Mouse (Mus musculus) erythroid progenitor cell, adult 5-6 weeks (primary cell): ENCODE data around the gene 3110082I17Rik. TPM values are rescaled to one million over a fixed set of nuclear protein-coding genes. Genes with fewer than 3 reads are reported as not detected.
A peak's percentile ranks its signal among the peaks of the same experiment; 100 is the strongest.

Source experiments
- ATAC-seq: replicated peaks from 2 replicates; pipeline ENCODE4 v1.8.0; 2016; ENCODE audit warnings: moderate number of reproducible peaks, mild to moderate bottlenecking, moderate TSS enrichment, inconsistent platforms; ENCODE audit not compliant: poor library complexity, low FRiP score, severe bottlenecking
- total RNA-seq, 2 experiments: library from RNA; stranded (forward) in 1 of 2; stranded (reverse) in 1 of 2; fragments of 150-400 nt in 1 of 2; fragments of 186-747, 209-891 nt in 1 of 2; gene quantifications; 2 replicates each; pipeline versions ENCODE4 v1.2.3 to v1.2.4; 2015 to 2017; ENCODE audit warnings: low replicate concordance in 2 of 2

Gene 3110082I17Rik
- 4.7 TPM in 1 of 2 replicates, not detected in the other for total RNA-seq (2015; ENCODE audit: low replicate concordance)
- 3.2 and 4.2 TPM in 2 replicates for total RNA-seq (2017; ENCODE audit: low replicate concordance)

DNA sequence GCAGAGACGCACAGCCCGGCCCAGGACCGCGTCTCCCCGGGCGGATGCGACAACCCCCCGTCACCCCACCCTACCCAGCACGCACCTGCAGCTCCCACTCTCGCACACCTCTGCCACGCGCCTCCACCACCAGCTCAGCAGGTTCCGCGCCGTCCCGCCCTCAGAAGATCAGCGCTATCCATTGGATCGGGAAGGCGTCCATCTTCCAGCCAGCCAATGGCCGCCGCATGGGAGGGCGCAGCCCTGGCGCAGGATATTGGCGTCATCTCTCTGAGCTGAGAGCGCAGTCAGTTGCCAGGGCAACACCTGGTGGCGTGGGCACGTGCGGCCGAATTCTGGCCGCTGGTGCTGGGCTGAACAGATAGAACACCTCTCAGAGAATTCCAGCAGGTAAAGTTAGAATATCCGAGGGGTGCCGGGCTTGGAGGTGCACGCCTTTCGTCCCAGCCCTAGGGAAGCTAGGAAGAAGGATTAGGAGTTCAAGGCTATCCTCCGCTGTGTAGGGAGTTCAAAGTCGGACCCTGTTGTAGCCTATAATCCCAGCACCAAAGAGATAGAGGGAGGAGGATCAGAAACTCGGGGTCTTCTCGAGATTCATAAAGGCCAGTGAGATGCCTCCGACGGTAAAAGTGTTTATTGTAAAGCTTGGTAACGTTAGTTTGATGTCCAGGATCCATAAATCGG lies at the start of gene 3110082I17Rik:
Gene 3110082I17Rik (minus strand): TSS at position 144 of the 684 bp plus-strand sequence.
- ATAC-seq: peak; percentile 98

DNA sequence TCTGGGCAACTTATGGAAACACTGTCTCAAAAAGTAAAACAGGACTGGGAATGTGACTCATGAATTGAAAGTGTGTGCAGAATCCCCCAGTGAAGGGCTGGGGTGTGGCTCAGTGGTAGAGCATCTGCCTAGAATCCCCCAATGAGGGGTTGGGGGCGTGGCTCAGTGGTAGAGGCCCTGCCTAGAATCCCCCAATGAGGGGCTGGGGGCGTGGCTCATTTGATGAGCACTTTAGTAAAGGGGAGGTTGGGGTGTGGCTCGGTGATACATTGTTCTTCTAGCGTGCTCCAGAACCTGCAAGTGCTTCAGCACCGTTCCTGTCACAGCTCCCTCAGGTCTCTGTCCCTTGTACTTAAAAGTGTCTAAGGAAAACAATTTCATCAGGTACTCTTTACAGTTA lies 45.9 kb upstream of the 3110082I17Rik start:
- ATAC-seq: no peak

DNA sequence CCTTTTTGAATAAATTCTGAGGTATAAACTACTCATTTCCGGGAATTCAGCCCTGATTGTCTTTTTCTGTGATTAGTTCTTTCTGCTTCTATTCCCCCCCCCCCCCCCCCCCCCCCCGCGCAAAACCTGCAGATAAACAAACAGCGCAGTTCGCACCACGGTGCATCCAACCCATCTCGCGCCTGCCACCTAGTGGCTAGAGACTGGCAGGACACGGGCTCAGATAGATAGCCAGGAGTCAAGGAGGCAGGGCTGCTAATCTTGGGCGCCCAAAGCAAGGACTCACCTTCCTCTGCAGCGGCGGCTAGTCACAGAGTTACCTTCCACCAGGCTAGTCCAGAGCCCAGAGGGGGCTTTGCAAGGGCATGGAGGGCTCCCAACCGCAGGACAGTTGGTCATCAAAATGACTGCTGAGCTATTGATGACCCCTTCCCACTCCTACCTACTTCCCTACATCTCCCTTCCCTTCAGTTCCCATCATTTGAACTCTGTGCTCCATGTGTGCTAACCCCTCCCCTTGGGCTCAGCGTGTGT lies 44.8 kb upstream of the 3110082I17Rik start:
- peak; percentile 90 for ATAC-seq

DNA sequence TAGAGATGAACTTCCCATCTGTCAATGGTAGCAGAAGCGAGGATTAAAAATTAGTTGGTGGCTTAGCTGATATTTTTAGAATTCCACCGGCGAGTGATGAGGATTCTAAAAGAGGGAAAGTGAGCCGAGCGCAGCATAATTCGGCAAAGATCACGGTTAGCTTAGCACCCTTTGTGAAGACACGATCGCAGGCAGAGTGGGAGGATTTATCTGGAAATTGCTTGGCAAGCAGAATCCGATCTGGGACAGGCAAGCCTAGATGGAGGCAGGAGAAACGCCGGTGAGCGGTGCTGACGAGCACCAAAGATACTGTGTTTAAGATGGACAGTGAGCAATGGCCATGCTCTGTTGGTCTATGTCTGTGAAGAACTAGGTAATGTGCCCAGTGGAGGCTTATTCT lies 42.0 kb upstream of the 3110082I17Rik start:
- ATAC-seq: no peak

DNA sequence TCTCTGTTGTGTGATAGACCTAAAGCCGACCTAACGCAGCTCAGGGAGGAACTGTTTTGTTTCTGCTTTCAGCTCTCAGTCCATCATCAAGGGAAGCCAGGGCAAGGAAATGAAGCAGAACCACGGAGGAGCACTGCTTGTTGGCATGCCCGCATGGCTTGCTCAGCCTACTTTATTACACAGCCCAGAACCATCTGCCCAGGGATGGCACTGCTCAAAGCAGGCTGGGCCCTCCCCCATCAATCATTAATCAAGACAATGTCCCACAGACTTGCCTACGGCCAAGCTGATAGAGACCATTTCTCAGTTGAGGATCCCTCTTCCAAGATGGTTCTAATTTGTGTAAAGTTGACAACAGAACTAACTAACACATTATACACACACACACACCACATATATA lies 38.5 kb upstream of the 3110082I17Rik start:
- no peak for ATAC-seq

DNA sequence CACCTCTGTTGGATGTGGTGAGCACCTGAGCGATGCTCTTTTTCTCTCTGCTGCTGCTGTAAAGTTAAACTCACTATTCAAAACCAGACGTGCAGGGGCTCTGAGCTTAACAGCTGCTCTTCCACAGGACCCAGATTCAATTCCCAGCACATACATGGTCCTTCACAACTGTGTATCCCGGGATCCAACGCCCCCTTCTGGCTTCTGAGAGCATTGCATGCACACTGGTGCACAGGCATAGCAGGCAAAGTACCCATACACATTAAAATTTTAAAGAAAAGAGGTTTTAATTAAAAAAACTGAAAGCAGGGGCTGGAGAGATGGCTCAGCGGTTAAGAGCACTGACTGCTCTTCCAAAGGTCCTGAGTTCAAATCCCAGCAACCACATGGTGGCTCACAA lies 36.6 kb upstream of the 3110082I17Rik start:
- ATAC-seq: no peak

DNA sequence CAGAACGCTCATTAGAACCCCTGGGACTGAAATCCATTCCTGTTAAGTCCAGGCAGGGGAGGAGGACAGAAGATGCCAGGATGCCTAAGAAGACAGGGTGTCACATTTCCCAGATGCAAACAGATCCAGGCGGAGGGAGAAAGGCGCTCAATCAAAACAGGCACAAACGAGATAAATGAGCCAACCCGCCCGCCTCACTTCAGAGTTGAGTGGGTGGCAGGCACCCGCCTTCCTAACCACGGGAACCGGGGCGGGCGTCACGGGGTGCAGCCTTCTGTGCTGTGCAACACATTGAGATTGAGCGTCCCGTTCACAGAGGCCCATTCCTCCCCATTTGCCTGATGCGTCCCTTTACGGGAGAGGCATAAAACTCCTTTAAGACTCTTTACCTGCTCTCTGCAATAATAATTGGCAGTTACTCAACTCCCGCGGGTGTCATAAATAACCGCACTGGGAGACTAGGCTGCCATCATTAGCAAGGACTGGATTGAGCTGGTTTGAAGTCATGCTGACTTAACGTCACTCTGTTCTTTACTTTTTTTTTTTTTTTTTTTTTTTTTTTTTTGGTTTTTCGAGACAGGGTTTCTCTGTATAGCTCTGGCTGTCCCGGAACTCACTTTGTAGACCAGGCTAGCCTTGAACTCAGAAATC lies 34.8 kb upstream of the 3110082I17Rik start:
- no peak for ATAC-seq

DNA sequence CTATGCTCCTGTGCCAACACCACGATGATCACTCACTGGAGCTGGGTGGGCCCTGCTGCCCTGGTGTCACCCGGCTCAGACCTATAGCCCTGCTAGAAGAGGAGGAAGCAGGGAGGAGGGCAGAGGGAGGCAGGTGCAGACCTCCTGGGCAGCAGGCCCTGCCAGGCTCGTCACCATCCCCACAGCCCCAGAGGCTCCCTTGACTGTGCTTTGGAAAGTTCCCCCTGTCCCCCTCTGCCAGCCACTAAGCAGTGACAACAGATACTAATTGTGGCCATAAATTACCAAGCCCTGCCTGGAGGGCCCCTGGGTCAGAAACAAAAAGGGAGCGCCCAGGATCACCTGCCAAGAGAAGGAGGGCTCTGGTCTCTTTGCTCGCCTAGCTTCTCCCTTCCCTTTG lies 33.4 kb upstream of the 3110082I17Rik start:
- ATAC-seq: no peak

DNA sequence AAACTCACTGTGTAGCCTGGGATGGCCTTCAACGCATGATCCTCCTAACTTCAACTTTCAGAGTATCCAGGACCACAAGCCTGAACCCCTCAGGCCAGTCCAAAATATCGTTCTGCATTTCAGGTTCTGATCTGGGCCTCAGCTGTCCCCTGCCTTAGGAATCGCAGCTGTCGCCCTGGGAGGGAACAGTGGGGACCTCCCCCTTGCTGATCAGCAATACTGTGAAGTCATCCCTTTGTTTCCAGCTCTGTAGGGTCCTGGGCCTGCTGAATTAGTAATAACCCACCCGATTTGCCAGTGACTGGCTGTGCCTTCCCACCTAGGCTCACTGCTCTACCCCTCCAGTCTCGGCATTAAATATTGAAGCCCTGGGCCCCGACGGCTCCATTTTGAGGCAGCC lies 31.0 kb upstream of the 3110082I17Rik start:
- ATAC-seq: no peak

DNA sequence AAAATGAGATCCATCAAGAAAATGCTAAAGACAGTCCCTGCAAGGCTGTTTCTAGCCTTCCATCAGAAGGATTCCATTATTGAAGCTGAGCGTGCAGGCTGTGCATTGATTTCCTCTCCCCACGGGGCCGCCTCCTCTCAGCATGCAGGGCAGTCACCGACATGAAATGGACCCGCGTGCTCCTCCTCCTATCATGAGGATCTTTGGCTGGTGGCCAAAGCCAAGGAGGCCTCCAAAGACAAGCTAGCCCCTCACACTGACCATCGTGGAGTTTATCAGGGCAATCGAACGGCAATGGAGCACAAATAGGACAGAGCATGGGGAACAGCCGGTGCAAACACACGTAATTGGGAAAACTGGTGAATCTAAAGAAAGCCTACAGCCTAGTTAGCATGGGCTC lies 29.8 kb upstream of the 3110082I17Rik start:
- no peak for ATAC-seq

DNA sequence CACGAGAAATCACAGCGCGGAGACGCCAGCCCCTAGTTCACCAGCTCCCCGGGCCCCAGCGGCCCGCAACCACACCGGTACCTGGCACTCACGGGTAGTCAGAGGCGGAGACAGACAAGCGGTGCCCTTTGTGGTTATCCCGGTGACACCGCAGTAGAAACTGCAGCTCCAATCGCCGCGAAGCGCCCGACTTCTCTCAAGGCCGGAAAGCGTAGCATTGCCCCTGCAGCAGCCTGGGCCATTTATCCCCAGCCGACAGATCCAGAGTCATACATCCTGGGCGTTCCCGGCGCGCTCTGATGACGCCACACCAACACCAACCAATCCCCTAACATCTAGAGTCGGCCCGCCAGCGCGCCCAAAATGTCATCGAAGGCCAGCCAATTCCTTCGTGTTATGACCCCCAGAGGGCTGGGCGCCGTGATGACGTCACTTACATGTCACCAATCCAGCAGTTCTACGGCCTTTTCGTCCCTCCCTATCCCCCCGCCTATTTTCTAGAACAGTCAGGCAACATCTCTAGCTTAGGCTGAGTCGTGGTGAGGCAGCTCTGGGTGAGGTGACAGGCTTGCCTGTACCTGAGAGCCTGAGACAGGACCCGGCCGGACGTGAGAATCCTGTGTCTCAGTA lies 24.0 kb upstream of the 3110082I17Rik start, which contains the start of gene Zfand2a:
Gene Zfand2a (minus strand): TSS at position 365 of the 630 bp plus-strand sequence.
- ATAC-seq: peak; percentile 98

DNA sequence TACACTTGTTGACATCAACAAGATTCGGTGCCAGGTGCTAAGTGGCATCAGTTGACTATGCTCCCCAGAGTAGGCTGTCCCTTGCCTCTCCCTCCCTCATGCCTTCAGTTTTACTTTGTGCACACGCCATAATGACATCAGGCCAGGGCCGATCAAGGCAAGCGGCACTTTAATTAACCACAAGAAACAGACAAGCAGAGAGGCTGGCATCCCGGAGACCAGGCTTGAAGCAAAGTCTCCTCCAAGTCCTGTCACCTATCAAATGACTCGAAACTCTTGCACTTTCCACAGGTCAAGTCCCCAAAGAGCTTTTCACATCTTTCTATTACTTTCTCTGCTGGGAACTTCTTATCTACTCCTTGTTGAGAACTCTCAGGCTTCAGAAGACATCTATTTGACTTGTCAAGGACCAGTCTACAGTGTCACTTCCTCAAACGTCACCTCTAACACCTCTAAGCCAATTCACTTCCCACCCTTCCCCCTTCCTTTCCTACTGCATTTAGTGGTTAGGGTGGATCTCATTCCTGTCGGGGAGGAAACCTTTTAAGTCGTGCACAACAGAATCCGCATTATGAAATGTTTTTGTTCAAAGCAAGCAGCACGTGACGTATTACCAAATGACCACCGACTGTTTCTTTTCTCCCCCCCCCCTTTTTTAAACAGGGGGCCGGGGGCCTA lies 23.0 kb upstream of the 3110082I17Rik start:
- no peak for ATAC-seq

DNA sequence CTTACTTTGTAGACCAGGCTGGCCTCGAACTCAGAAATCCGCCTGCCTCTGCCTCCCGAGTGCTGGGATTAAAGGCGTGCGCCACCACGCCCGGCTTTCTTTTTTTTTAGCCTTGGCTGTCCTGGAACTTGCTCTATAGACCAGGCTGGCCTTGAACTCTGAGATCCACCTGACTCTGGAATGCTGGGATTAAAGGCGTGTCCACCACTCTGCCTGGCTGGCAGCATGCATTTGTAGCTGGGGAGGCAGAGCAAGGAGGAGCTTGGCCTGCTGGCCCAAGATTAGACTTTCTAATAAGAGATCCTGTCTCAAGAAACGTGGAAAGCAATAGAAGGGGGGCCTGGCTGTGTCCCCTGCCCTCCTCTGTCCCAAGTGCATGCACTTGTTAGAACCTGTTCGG lies 20.1 kb upstream of the 3110082I17Rik start:
- no peak for ATAC-seq

DNA sequence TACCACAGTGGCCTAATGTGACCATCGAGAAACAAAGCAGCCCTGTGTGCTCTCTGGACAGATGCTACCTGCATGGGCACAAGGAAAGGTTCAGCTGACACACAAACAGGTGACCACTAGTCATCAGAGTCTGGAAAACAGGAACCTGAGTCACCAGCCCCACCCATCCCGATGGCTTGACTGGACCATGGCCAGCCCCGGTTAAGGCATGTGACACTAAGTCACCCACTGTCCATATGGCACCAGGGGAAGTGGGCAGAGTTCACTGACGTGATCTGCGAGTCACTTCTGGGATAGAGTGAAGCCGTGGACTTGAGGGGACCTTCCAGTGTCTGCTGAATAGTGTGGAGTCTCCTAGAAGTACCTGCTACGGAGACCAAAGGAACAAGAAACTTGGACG lies 18.8 kb upstream of the 3110082I17Rik start:
- ATAC-seq: no peak

DNA sequence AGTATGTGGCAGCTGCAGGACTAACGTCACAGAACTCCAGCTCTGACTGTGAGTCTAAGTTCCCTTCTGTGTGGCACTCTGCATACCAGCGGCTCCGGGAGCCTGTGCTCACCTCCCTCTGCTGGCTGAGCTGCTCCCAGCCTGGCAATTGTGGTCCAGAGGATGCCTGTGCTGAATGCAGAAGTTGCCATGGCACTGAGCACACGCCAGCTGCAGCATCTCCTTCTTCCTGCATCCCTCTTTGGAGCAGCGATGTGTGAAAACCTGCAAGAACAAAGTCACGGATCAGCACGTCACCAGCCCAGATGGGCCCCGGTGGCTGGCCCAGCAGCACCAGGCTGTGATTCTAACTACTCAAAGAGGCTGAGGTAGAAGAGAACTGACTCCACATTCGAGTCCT lies 14.4 kb upstream of the 3110082I17Rik start:
- ATAC-seq: no peak

DNA sequence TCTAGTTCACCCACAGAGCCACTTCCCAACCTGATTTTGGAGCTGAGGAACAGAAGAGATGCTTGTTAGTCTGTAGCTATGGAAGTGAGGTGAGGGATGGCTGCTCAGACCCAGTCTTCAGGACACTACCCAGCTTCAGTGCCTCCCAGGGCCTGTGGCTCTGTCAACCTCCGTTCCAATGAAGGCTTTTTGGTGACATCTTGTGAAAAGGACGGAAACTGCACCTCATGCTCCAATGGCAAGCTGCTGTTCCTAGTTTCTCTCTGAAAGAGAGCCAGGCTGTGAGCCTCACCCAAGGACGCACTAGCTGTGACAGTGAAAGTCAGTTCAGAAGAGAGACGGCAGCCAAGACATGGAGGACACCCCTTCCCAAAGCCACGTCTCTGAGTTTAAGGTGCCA lies 7.7 kb upstream of the 3110082I17Rik start:
- no peak for ATAC-seq

DNA sequence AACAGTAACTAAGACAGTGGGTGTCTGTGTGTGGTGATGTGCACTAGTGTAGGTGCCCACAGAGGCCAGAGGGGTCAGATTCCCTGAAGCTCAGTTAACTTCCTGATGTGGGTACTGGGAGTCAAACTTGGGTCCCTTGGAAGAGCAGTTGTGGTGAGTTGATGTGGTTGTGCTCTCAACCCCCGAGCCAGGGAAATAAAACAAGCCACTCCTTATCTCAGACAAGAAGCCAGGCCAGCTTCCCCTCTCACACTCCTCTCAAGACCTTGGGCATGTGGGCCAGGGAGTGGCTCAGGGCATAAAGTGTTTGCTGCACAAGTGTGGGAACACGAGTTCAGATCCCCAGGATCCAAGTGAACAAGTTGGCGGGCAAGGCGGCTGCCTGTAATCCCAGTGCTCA lies 6.5 kb upstream of the 3110082I17Rik start:
- ATAC-seq: no peak

DNA sequence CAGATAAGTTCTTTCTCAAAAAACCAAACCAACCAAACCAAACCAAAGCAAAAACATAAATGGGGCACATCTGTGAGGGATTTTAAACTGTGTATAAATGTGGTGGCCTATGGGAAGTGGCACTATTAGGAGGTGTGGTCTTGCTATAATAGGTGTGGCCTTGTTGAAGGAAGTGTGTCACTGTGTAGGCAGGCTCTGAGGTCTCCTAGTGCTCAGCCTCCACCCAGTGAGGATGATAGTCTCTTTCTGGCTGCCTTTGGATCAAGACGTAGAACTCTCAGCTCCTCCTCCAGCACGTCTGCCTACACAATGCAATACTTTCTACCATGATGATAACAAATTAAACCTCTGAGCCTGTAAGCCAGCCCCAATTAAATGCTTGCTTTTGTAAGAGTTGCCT lies 6.0 kb upstream of the 3110082I17Rik start:
- ATAC-seq: no peak

DNA sequence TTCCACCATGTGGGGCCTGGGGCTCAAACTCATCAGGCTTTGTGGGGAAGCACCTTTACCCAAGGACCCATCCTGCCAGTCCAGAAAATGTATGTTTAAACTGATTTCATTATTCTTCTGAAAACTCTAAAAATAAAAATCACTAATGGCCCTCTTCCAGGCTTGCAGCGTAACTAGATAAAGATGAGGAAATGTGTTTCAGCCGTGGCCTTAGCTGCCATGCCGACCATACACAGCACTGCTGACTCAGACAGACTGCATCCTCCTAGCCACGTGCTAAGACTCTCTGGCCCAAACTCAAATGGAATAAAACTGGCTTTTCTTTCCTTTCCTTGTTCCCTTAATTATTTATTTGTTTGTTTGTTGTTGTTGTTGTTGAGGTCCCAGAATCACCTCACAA lies 4.5 kb upstream of the 3110082I17Rik start:
- ATAC-seq: no peak

DNA sequence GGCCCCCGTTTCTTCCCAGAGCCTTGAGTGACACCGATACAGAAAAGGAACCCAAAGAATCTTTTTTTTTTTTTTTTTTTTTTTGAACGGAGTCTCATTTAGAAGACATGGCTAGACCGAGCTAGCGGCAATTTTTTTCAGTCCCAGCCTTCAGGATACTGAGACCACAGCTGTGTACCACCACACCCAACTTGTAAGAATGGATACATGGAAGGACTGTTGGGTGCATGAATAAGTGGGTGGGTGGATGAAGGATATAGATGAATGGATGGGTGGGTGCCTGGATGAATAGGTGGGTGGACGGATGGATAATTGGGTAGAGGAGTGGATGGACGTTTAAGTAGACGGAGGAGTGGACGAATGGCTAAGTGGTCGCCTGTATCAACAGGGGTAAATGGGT lies 389 bp downstream of the 3110082I17Rik start:
- ATAC-seq: no peak
